Mouse (Mus musculus): ENCODE measurements around the gene Sema4d. TPM values are rescaled to one million over a fixed set of nuclear protein-coding genes. Genes with fewer than 3 reads are reported as not detected.

The Sema4d gene
- polyA plus RNA-seq, 1 experiment from 2014 or later = 10.8 TPM

DNA sequence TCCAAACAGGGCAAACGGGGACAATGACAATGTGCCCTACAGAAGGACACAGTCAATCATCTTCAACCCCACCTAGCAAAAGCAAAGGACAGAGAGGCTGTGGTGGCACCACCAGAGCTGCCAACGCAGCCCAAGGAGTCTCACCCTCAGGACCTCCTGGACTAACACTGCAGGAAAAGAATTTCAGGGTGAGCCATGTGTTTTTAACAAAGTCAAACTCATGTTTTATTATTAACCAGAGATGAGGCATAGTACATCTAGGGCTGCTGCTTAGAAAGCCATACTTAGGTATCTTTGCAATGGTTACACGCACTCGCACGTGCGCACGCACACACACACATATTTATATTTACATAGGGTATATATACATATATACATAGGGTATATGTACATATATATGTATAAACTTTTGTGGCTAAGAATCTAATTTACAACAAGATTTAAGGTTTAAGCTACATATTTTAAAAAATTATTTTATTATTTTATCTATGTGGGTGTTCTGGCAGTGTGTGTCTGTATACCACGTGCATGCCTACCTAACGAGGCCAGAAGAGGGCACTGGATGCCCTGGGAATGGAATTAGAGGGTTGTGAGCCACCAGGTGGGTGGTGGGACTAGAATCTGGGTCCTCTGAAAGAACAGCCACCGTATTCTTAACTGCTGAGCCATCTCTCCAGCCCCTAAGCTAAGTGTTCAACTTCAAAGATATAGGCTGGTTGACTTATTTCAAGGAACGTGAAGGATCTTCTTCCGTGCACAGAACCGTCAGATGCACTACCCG, 22.7 kb downstream of the Sema4d start:
- H3K4me3 ChIP-seq = no peak overlapping the region

DNA sequence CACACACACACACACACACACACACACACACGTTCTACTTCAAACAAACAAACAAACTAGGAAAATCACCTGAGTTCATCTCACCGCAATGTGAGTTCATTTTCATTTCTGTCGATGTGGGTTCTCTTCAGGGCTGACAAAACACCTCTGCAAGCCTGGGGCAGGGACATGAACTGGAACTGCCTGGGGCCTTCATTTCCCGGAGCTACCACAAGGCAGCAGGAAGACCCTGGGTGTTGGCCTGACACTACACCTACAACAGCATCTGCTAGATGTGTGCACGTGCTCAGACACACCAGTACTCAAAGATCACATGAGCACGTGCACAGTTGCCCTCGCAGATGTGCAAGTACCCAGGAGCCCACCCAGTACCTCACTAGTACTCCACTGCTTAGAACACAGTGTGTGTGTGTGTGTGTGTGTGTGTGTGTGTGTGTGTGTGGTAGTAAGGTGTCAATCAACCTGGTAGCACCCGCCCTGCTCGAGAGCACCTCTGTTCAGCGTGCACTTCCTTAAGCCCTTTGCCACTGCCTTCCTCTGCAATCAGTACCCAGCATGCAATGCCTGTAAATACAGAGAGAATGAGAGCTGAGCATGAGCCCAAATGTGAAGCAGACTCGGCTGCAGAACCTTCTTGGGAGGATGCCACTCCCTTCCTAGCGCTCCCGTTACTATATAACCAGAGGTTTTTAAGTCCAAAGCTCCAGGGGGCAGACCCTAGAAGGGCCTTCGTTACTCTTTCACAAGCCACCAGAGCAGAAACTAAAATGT, 25.4 kb downstream of the Sema4d start:
- H3K4me2 ChIP-seq = no peak overlapping the region
- ATAC-seq = peak; percentile 43; the same call in 1 of the 2 replicates
- no peak overlapping the region for H3K9ac ChIP-seq
- 46% methylated on average over 14 of the region's 14 CpGs for WGBS (ENCODE audit: insufficient replicate concordance)
- no peaks in the 10 kb centered on the region for H3K27me3 ChIP-seq (replicated peaks)
- no peaks in the 10 kb centered on the region for H3K9me3 ChIP-seq (replicated peaks)
- no peak overlapping the region for H3K4me3 ChIP-seq
- peaks cover 48% of the 10 kb centered on the region for H3K4me1 ChIP-seq
- H3K36me3 ChIP-seq = peaks cover 3% of the 10 kb centered on the region; the same call in 1 of the 2 replicates
- H3K27ac ChIP-seq = no peak overlapping the region

More for the DNA sequence above, 22.7 kb downstream of the Sema4d start:
- WGBS (ENCODE audit: insufficient replicate concordance) = 83% methylated on average over 14 of the region's 14 CpGs
- H3K27ac ChIP-seq = no peak overlapping the region
- no peak overlapping the region for H3K9ac ChIP-seq
- H3K4me1 ChIP-seq = peaks cover 30% of the 10 kb centered on the region
- H3K4me2 ChIP-seq = no peak overlapping the region
- H3K27me3 ChIP-seq (replicated peaks) = no peaks in the 10 kb centered on the region
- H3K9me3 ChIP-seq (replicated peaks) = no peaks in the 10 kb centered on the region
- H3K36me3 ChIP-seq = peaks cover 9% of the 10 kb centered on the region; the same call in 1 of the 2 replicates
- ATAC-seq = no peak

DNA sequence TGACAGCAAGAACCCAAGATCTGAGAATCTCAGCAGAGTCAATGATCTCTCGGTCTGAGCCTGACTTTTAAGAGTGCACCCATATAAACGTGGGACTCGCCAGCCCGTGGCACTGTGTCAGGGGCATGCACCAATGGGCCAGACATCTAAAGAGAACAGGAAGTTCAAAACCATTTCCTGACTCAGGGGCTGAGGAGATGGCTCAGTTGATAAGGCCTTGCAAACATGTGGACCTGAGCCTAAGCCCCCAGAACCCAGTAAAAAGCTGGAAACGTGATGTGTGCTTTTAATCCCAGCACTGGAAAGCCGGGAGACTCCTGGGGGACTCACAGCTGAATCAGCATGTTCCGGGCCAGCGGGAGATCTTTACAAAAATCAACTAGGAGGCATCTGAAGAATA, 26.0 kb downstream of the Sema4d start:
- H3K4me3 ChIP-seq = no peak overlapping the region
- no peak overlapping the region for H3K9ac ChIP-seq
- ATAC-seq = no peak
- peaks cover 6% of the 10 kb centered on the region; the same call in 1 of the 2 replicates for H3K36me3 ChIP-seq
- peaks cover 55% of the 10 kb centered on the region for H3K4me1 ChIP-seq
- no peaks in the 10 kb centered on the region for H3K27me3 ChIP-seq (replicated peaks)
- 36% methylated on average over 8 of the region's 8 CpGs for WGBS (ENCODE audit: insufficient replicate concordance)
- H3K9me3 ChIP-seq (replicated peaks) = no peaks in the 10 kb centered on the region
- H3K27ac ChIP-seq = no peak overlapping the region
- H3K4me2 ChIP-seq = no peak overlapping the region

DNA sequence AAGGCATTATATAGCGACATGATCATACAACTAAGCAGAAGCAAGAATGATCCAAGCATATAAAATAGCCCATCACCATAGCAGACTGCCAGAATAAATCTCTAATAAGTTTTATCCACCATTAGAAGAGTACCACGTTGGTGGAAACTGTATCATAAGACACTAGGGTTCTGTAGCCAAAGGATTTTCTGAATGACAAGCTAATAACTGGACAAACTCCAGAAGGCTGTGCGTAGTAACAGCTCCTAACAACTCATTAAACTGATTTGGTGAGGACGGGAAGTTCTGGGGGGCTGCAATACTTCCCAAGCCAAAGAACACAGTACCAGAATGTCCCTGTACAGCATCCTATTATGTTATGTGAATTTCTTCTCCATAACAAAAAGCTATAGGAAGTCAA, 26.8 kb downstream of the Sema4d start:
- Histone ChIP-seq H3K27ac (no peak overlapping the region), H3K9ac (no peak overlapping the region), H3K4me1 (peaks cover 62% of the 10 kb centered on the region), H3K9me3 (replicated peaks) (no peaks in the 10 kb centered on the region), H3K36me3 (peaks cover 10% of the 10 kb centered on the region; the same call in 1 of the 2 replicates), H3K4me3 (no peak overlapping the region), H3K27me3 (replicated peaks) (no peaks in the 10 kb centered on the region), H3K4me2 (no peak overlapping the region)
- 78% methylated on average over 4 of the region's 4 CpGs for WGBS (ENCODE audit: insufficient replicate concordance)
- no peak for ATAC-seq

DNA sequence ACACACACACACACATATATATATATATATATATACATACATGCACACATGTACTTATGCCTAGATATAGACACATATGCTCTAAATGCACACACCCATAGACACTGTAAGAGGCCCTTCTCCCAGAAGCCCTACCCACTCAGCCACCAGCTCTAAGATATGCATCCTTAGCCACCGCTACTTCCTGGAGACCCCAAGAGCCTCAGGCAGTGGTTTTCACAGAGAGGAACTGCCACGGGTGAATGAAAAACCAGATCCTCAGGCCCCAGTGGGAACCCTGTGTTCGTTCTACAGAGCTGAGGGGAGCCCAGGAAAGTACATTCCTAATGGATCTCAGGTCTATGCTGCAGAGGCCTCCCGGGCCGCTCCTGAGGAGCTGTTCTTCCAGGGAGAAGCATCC, 28.2 kb downstream of the Sema4d start:
- Histone ChIP-seq H3K9me3 (replicated peaks) (no peaks in the 10 kb centered on the region), H3K4me2 (no peak overlapping the region), H3K4me1 (peaks cover 62% of the 10 kb centered on the region), H3K9ac (no peak overlapping the region), H3K27me3 (replicated peaks) (no peaks in the 10 kb centered on the region), H3K4me3 (no peak overlapping the region), H3K27ac (no peak overlapping the region), H3K36me3 (peaks cover 12% of the 10 kb centered on the region; the same call in 1 of the 2 replicates)
- 57% methylated on average over 5 of the region's 5 CpGs for WGBS (ENCODE audit: insufficient replicate concordance)
- no peak for ATAC-seq

DNA sequence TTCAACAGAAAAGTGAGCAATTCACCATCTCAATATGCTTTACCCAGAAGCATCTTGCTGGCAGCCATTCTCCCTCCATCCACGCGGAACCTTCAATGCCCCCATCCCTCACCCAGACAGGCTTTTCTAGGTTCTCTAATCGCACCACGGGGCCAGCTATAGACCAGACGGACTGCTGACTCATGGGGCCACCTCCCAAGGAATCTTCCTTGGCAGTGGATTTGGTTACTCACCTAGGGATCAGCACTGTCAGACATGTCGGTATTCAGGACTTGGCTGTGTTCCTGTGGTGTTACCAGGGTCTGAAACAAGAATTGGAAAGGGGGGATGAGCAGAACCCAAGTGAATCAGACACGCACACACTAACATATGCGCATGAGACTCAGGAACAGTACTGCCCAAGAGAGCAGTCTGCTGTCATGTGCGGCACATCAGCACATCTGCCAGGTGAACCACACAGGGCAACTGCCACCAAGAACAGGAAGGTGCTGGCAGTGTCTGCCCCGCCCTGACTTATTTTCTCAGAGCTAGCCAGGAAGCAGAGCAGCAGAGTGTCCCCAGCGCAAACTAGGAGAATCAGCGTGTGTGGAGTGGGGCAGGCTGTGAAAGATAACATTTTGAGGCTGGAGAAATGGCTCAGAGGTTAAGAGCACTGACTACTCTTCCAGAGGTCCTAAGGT, 30.4 kb downstream of the Sema4d start:
- H3K9me3 ChIP-seq (replicated peaks) = no peaks in the 10 kb centered on the region
- ATAC-seq = no peak; the same call in 1 of the 2 replicates
- no peak overlapping the region for H3K4me2 ChIP-seq
- H3K27ac ChIP-seq = peak overlapping the region; percentile 31; the same call in 1 of the 2 replicates
- H3K9ac ChIP-seq = no peak overlapping the region
- H3K36me3 ChIP-seq = peaks cover 12% of the 10 kb centered on the region; the same call in 1 of the 2 replicates
- H3K4me1 ChIP-seq = peaks cover 66% of the 10 kb centered on the region
- no peak overlapping the region for H3K4me3 ChIP-seq
- H3K27me3 ChIP-seq (replicated peaks) = no peaks in the 10 kb centered on the region
- WGBS (ENCODE audit: insufficient replicate concordance) = 54% methylated on average over 12 of the region's 12 CpGs

DNA sequence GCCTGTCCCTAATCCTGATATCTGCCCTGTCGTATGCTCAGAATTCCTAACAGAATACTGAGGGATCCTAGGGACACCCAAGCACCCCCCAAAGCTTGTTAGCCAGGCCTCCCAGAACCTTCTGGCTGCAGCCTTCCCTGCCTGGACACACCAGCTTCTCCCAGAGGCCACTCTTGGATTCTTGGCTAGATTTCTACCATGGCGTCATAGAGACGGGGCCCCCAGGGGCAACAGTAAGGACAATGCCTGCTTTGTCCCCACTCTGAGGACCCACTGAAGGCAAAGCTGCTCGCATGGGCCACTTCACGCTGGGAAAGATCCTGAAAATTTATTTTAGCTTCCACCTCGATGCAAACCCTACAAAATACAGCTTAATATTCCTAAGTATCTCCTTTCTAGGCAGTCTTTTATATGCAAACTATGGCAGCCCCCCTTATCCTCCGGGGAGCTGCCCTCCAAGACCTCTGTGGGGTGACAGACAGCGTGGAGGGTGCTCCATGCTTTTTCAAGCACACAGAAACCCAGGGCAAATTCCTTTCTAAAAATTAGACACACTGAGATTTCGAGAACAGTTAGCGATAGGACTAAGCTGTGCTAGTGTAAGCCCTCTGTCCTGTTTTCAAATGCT, 32.2 kb downstream of the Sema4d start:
- Histone ChIP-seq H3K4me2 (no peak overlapping the region), H3K27me3 (replicated peaks) (no peaks in the 10 kb centered on the region), H3K36me3 (peaks cover 12% of the 10 kb centered on the region; the same call in 1 of the 2 replicates), H3K9me3 (replicated peaks) (no peaks in the 10 kb centered on the region), H3K9ac (no peak overlapping the region), H3K27ac (no peak overlapping the region), H3K4me1 (peaks cover 72% of the 10 kb centered on the region), H3K4me3 (no peak overlapping the region)
- ATAC-seq = no peak
- 79% methylated on average over 10 of the region's 10 CpGs for WGBS (ENCODE audit: insufficient replicate concordance)

DNA sequence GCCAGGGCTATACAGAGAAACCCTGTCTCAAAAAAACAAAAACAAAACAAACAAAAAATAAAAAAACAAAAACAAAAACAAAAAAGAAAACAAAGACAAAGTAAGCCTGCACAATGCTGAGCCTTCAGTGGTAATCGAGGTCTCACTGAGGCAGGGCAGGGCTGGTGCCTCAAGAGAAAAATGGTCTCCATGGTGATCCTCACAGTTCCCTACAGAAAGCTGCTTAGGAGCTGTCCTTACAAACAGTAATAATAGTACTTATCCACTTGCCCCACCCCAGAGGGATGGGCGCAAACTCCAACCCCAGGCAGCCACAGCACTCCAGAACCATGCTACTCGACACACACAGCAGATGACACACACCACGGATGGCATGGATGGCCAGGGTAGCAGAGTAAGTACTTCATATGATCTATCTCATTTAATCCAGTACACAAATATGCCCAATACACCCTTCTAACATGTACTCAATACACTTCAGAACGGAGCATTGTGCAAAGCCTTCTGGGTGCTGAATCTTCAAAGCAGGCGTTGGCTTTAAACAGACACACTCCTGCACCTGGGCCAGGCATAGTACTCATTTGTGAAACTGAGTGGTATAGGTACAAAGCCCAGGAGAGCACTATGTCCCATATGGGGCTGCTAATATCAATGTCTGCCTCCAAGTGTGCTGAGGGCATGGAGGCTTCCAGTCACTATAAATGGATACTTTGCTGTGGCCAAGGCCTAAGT, 34.1 kb downstream of the Sema4d start:
- Histone ChIP-seq H3K4me3 (no peak overlapping the region), H3K9ac (no peak overlapping the region), H3K4me2 (no peak overlapping the region), H3K4me1 (peaks cover 76% of the 10 kb centered on the region), H3K36me3 (peaks cover 12% of the 10 kb centered on the region; the same call in 1 of the 2 replicates), H3K9me3 (replicated peaks) (no peaks in the 10 kb centered on the region), H3K27ac (no peak overlapping the region), H3K27me3 (replicated peaks) (no peaks in the 10 kb centered on the region)
- no peak for ATAC-seq
- 81% methylated on average over 6 of the region's 6 CpGs for WGBS (ENCODE audit: insufficient replicate concordance)

DNA sequence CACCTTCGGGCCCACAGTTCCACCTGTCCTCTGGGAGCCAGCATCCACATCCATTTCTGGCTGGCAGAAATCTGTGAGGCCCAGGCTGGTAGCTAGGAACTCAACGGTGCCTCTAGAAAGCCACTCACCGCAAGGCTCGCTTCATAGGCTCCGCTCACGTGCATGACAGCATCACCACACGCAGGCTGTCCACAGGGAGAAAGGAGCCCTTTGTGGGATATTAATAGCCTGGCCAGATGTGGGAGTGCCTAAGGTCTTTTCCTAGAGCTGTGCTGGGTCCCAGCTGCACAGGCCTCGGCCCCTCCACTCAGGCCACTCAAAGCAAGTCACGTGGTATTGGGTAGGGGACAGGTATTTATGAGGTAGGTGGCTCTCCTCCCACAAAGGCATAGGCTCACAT, 35.1 kb downstream of the Sema4d start:
- Histone ChIP-seq H3K9me3 (replicated peaks) (no peaks in the 10 kb centered on the region), H3K9ac (no peak overlapping the region), H3K4me1 (peaks cover 76% of the 10 kb centered on the region), H3K27ac (no peak overlapping the region), H3K4me3 (no peak overlapping the region), H3K27me3 (replicated peaks) (no peaks in the 10 kb centered on the region), H3K36me3 (peaks cover 12% of the 10 kb centered on the region; the same call in 1 of the 2 replicates), H3K4me2 (no peak overlapping the region)
- 82% methylated on average over 9 of the region's 9 CpGs for WGBS (ENCODE audit: insufficient replicate concordance)
- no peak for ATAC-seq

DNA sequence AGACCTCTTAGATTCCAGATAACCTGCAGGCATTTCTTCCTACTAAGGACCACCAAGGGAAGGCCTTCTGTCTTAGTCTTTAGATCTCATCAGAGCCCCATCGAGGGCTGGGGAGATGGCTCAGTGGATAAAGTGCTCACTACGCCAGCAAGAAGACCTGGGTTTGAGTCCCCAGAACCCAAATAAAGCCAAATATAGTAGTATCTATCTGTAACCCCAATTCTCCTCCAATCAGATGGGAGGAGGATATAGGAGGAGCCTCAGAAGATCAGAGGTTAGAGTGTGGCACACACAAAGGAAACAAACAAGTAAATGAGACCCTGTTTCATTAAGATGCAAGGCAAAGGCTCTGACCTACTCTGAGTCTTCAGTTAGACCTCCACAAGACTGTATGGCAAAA, 36.4 kb downstream of the Sema4d start:
- H3K9me3 ChIP-seq (replicated peaks) = no peaks in the 10 kb centered on the region
- peak overlapping the region; percentile 32 for H3K4me2 ChIP-seq
- peaks cover 5% of the 10 kb centered on the region; the same call in 1 of the 2 replicates for H3K36me3 ChIP-seq
- WGBS (ENCODE audit: insufficient replicate concordance) = 21% methylated on average over 2 of the region's 2 CpGs
- peak overlapping the region; percentile 33; the same call in 1 of the 2 replicates for H3K9ac ChIP-seq
- H3K27ac ChIP-seq = peak overlapping the region; percentile 80
- H3K4me3 ChIP-seq = no peak overlapping the region
- no peaks in the 10 kb centered on the region for H3K27me3 ChIP-seq (replicated peaks)
- H3K4me1 ChIP-seq = peaks cover 76% of the 10 kb centered on the region
- ATAC-seq = no peak

DNA sequence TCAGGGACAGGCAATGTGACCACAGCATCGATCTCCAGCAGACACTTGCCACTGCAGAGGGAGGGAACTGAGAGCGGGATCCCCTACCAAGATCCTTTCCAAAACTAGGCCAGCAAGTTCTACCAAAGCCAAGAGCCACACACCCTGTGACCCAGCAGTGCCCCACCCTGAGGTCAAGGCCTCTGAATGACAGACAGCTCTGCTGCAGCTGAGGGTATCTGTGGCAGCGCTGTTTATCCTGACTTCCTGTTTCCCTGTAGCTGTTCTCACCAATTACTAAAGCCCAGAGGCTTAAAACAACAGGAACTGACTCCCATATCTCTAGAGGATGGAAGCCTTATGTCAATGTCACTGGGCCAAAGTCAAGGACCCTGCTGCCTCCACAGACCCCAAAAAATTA, 37.0 kb downstream of the Sema4d start:
- Histone ChIP-seq H3K9ac (peak overlapping the region; percentile 33), H3K4me3 (no peak overlapping the region), H3K4me2 (peak overlapping the region; percentile 32), H3K4me1 (peaks cover 79% of the 10 kb centered on the region), H3K36me3 (peaks cover 5% of the 10 kb centered on the region; the same call in 1 of the 2 replicates), H3K27me3 (replicated peaks) (no peaks in the 10 kb centered on the region), H3K9me3 (replicated peaks) (no peaks in the 10 kb centered on the region), H3K27ac (peak overlapping the region; percentile 80)
- peak; percentile 80 for ATAC-seq
- WGBS (ENCODE audit: insufficient replicate concordance) = 10% methylated on average over 3 of the region's 3 CpGs
